Mouse (Mus musculus): ENCODE measurements around the gene Usp38. TPM values are rescaled to one million over a fixed set of nuclear protein-coding genes. Genes with fewer than 3 reads are reported as not detected.

Usp38 gene
- total RNA-seq, 1 experiment, result 30.1 TPM

- Histone ChIP-seq H3K36me3 (ENCODE audit: control insufficient read depth, insufficient read depth, low read length, poor library complexity, severe bottlenecking) (no peaks in the 10 kb centered on the region), H3K4me3 (ENCODE audit: insufficient read depth in 1 of 2, low read depth in 1 of 2, low read length in 2 of 2, poor library complexity in 1 of 2, severe bottlenecking in 1 of 2) (no peak overlapping the region), H3K9ac (ENCODE audit: insufficient read depth, low read depth, low read length, poor library complexity, severe bottlenecking) (no peak overlapping the region), H3K9me3 (ENCODE audit: control insufficient read depth, insufficient read depth, low read depth, low read length) (no peaks in the 10 kb centered on the region), H3K27ac (ENCODE audit: insufficient read depth, low read depth, low read length, poor library complexity, severe bottlenecking) (no peak overlapping the region), H3K4me1 (ENCODE audit: control insufficient read depth in 2 of 2, insufficient read depth in 2 of 2, low read length in 2 of 2, poor library complexity in 1 of 2) (no peaks in the 10 kb centered on the region)
- TF ChIP-seq ZNF384 (IDR thresholded peaks at IDR 0.05; ENCODE audit: low read depth, low read length) (no peak), CHD2 (IDR thresholded peaks at IDR 0.05; ENCODE audit: low read depth, low read length) (no peak), ZC3H11A (IDR thresholded peaks at IDR 0.05; ENCODE audit: borderline replicate concordance, low read depth, low read length) (no peak), MAFK (IDR thresholded peaks at IDR 0.05; ENCODE audit: insufficient read depth, low read depth, low read length) (no peak), HCFC1 (IDR thresholded peaks at IDR 0.05; ENCODE audit: borderline replicate concordance, insufficient read depth, low read length) (no peak)
- DNase-seq (ENCODE audit: low read depth, low spot score), result no peak
- in situ Hi-C loops (cut with MboI; ENCODE audit: low sequenced_read_pairs in 2 of 2, unreplicated experiment in 2 of 2), result no loop called here
Measured at GRCm38 (mm10) chr8:80970000-80970685, 44.6 kb downstream of the Usp38 start.

GRCm38 (mm10) chr8:80969423-80969822 is 45.3 kb downstream of the Usp38 start:
- TF ChIP-seq CHD2 (IDR thresholded peaks at IDR 0.05; ENCODE audit: low read depth, low read length) (no peak), HCFC1 (IDR thresholded peaks at IDR 0.05; ENCODE audit: borderline replicate concordance, insufficient read depth, low read length) (no peak), ZC3H11A (IDR thresholded peaks at IDR 0.05; ENCODE audit: borderline replicate concordance, low read depth, low read length) (no peak), ZNF384 (IDR thresholded peaks at IDR 0.05; ENCODE audit: low read depth, low read length) (no peak), MAFK (IDR thresholded peaks at IDR 0.05; ENCODE audit: insufficient read depth, low read depth, low read length) (no peak)
- Histone ChIP-seq H3K9ac (ENCODE audit: insufficient read depth, low read depth, low read length, poor library complexity, severe bottlenecking) (no peak overlapping the region), H3K36me3 (ENCODE audit: control insufficient read depth, insufficient read depth, low read length, poor library complexity, severe bottlenecking) (no peaks in the 10 kb centered on the region), H3K27ac (ENCODE audit: insufficient read depth, low read depth, low read length, poor library complexity, severe bottlenecking) (no peak overlapping the region), H3K4me1 (ENCODE audit: control insufficient read depth in 2 of 2, insufficient read depth in 2 of 2, low read length in 2 of 2, poor library complexity in 1 of 2) (no peaks in the 10 kb centered on the region), H3K9me3 (ENCODE audit: control insufficient read depth, insufficient read depth, low read depth, low read length) (no peaks in the 10 kb centered on the region), H3K4me3 (ENCODE audit: insufficient read depth in 1 of 2, low read depth in 1 of 2, low read length in 2 of 2, poor library complexity in 1 of 2, severe bottlenecking in 1 of 2) (no peak overlapping the region)
- in situ Hi-C loops (cut with MboI; ENCODE audit: low sequenced_read_pairs in 2 of 2, unreplicated experiment in 2 of 2), result no loop called here
- no peak for DNase-seq (ENCODE audit: low read depth, low spot score)

- Histone ChIP-seq H3K27ac (ENCODE audit: insufficient read depth, low read depth, low read length, poor library complexity, severe bottlenecking) (no peak overlapping the region), H3K36me3 (ENCODE audit: control insufficient read depth, insufficient read depth, low read length, poor library complexity, severe bottlenecking) (no peaks in the 10 kb centered on the region), H3K4me1 (ENCODE audit: control insufficient read depth in 2 of 2, insufficient read depth in 2 of 2, low read length in 2 of 2, poor library complexity in 1 of 2) (no peaks in the 10 kb centered on the region), H3K9ac (ENCODE audit: insufficient read depth, low read depth, low read length, poor library complexity, severe bottlenecking) (no peak overlapping the region), H3K4me3 (ENCODE audit: insufficient read depth in 1 of 2, low read depth in 1 of 2, low read length in 2 of 2, poor library complexity in 1 of 2, severe bottlenecking in 1 of 2) (no peak overlapping the region), H3K9me3 (ENCODE audit: control insufficient read depth, insufficient read depth, low read depth, low read length) (no peaks in the 10 kb centered on the region)
- DNase-seq (ENCODE audit: low read depth, low spot score), result no peak
- TF ChIP-seq CHD2 (IDR thresholded peaks at IDR 0.05; ENCODE audit: low read depth, low read length), result no peak
- TF ChIP-seq MAFK (IDR thresholded peaks at IDR 0.05; ENCODE audit: insufficient read depth, low read depth, low read length), result no peak
- no peak for TF ChIP-seq HCFC1 (IDR thresholded peaks at IDR 0.05; ENCODE audit: borderline replicate concordance, insufficient read depth, low read length)
- no peak for TF ChIP-seq ZC3H11A (IDR thresholded peaks at IDR 0.05; ENCODE audit: borderline replicate concordance, low read depth, low read length)
- no peak for TF ChIP-seq ZNF384 (IDR thresholded peaks at IDR 0.05; ENCODE audit: low read depth, low read length)
- in situ Hi-C loops (cut with MboI; ENCODE audit: low sequenced_read_pairs in 2 of 2, unreplicated experiment in 2 of 2), result no loop called here
Measured at GRCm38 (mm10) chr8:80963095-80963494, 51.6 kb downstream of the Usp38 start.

GRCm38 (mm10) chr8:80962592-80962983 is 52.1 kb downstream of the Usp38 start:
- Histone ChIP-seq H3K9me3 (ENCODE audit: control insufficient read depth, insufficient read depth, low read depth, low read length) (no peaks in the 10 kb centered on the region), H3K4me1 (ENCODE audit: control insufficient read depth in 2 of 2, insufficient read depth in 2 of 2, low read length in 2 of 2, poor library complexity in 1 of 2) (no peaks in the 10 kb centered on the region), H3K9ac (ENCODE audit: insufficient read depth, low read depth, low read length, poor library complexity, severe bottlenecking) (no peak overlapping the region), H3K36me3 (ENCODE audit: control insufficient read depth, insufficient read depth, low read length, poor library complexity, severe bottlenecking) (no peaks in the 10 kb centered on the region), H3K4me3 (ENCODE audit: insufficient read depth in 1 of 2, low read depth in 1 of 2, low read length in 2 of 2, poor library complexity in 1 of 2, severe bottlenecking in 1 of 2) (no peak overlapping the region), H3K27ac (ENCODE audit: insufficient read depth, low read depth, low read length, poor library complexity, severe bottlenecking) (no peak overlapping the region)
- no peak for DNase-seq (ENCODE audit: low read depth, low spot score)
- in situ Hi-C loops (cut with MboI; ENCODE audit: low sequenced_read_pairs in 2 of 2, unreplicated experiment in 2 of 2), result no loop called here
- TF ChIP-seq ZC3H11A (IDR thresholded peaks at IDR 0.05; ENCODE audit: borderline replicate concordance, low read depth, low read length) (no peak), CHD2 (IDR thresholded peaks at IDR 0.05; ENCODE audit: low read depth, low read length) (no peak), MAFK (IDR thresholded peaks at IDR 0.05; ENCODE audit: insufficient read depth, low read depth, low read length) (no peak), ZNF384 (IDR thresholded peaks at IDR 0.05; ENCODE audit: low read depth, low read length) (no peak), HCFC1 (IDR thresholded peaks at IDR 0.05; ENCODE audit: borderline replicate concordance, insufficient read depth, low read length) (no peak)

Measured in ES-E14 (cell line).